Mouse (Mus musculus): ENCODE data around the gene Plin5.
"Not testable (repeated sequence)": the region's sequence is repeated elsewhere in the genome, so short reads cannot be mapped to it uniquely, and the experiment has no call there.

Gene Plin5

DNA sequence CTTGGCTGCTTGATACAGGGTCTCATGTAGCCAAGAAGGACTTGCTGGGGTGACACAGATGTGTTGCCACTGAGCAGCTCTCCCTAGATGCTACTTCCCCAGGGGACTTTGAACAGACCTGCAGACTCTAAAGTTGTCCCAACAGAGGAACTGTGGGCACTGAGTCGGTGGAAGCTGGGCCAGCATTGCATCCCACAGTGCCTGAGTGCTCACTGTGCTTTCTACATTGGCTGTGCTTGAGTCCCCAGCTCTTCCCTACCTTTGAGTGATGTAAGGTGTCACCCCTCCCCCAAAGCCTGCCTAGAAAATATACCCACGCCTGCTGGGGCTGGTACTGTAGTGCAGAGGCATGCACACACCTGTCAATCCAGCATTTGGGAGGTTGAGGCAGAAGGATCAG, 9.7 kb downstream of the Plin5 start:
- no peak for DNase-seq (ENCODE audit: low read depth)

DNA sequence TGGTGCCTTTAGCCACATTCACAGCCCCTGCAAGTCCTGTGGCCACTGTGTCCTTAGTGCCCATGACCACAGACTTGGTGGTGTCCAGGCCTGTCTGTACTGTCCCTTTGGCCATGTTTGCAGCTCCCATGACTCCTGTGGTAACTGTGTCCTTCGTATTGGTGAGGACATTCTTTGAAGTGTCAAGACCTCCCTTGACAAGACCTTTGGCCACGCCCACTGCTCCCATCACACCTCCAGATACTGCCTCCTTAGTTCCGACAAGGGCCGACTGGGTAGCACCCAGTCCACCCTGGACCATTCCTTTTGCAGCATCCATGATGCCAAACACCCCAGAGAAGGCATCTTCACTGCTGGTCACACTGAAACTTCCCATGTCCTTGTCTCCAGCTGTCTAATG, 10.4 kb downstream of the Plin5 start:
- no peak for DNase-seq (ENCODE audit: low read depth)

DNA sequence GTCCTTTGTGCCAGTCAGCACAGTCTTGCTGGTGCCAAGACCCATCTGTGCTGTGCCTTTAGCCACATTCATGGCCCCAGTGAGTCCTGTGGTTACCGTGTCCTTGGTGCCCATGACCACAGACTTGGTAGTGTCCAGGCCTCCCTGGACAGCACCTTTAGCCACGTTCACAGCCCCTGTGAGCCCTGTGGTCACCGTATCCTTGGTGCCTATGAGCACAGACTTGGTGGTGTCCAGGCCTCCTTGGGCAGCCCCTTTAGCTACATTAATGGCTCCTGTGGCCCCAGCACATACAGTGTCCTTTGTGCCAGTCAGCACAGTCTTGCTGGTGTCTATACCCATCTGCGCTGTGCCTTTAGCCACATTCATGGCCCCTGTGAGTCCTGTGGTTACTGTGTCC, 11.0 kb downstream of the Plin5 start:
- not testable (repeated sequence) for DNase-seq (ENCODE audit: low read depth)

DNA sequence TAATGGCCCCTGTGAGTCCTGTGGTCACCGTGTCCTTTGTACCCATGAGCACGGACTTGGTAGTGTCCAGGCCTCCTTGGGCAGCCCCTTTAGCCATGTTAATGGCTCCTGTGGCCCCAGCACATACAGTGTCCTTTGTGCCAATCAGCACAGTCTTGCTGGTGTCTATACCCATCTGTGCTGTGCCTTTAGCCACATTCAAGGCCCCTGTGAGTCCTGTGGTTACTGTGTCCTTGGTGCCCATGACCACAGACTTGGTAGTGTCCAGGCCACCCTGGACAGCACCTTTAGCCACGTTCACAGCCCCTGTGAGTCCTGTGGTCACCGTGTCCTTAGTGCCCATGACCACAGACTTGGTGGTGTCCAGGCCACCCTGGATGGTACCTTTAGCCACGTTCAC, 12.6 kb downstream of the Plin5 start:
- DNase-seq (ENCODE audit: low read depth): not testable (repeated sequence)

DNA sequence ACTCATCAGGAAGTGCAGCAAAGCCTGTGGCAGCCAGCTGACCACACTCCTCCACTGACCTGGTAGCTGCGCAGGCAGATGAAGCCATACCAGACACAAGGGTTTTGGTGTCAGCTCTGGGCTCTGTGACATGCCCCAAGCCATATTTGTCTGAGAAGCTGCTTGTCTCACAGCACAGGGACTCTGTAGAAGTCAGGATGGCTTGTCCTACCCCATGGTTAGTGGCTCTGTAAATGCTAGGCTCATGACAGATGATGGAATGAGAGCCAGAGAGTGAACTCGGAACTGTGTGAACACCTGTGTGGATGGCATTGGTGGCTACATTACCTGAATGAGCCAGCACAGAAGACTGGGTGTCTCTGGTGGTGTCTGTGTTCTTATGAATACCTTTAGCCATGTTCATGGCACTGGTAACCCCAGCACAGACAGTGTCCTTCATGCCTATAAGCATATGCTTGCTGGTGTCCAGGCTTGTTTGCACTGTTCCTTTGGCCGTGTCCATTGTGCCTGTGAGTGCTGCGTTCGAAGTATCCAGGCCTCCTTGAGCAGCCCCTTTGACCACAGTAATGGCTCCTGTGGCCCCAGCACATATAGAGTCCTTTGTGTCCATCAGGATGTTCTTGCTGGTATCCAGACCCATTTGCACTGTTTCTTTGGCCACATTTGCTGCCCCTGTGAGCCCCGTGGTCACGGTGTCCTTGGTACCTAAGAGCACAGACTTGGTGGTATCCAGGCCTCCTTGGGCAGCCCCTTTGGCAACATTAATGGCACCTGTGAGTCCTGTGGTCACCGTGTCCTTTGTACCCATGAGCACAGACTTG, 13.7 kb downstream of the Plin5 start:
- DNase-seq (ENCODE audit: low read depth): no peak

DNA sequence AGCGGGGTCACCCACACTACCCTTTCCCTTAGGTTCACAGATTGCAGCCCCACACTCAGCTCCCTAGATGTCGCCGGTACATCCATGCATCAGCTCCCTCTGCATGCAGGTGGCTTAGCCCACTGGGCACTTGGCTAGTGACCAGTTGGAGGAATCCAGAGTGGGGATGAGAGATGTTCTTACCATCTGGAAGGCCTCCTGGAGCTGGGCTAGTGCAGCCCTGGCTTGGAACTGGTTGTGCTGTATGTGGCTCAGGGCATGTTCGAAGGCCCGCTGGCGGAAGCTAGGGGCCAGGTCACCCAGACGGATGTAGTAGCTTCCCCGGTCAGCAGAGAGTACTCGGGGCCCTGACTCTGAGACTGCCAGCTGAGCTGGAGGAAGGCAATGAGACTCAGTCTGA, 14.5 kb downstream of the Plin5 start:
- DNase-seq (ENCODE audit: low read depth): no peak

DNA sequence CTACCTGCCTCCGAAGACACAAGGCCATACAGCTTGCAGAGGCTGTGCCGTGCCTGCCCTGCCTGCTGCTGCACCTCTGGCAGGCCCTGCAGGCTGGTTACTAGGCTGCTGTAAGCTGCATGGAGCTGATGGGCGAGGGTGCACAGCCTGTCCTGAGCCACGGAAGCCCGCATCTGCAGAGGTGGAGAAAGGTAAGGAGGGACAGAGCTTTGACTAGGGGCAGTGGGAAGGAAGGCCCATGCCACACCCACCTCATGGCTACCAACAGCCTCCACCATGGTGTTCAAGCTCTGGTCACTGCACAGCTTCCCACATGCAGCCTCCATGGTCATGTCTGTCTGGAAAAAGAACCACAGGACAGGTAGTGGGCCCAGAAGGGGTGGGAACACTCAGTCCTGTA, 15.2 kb downstream of the Plin5 start:
- DNase-seq (ENCODE audit: low read depth): no peak

DNA sequence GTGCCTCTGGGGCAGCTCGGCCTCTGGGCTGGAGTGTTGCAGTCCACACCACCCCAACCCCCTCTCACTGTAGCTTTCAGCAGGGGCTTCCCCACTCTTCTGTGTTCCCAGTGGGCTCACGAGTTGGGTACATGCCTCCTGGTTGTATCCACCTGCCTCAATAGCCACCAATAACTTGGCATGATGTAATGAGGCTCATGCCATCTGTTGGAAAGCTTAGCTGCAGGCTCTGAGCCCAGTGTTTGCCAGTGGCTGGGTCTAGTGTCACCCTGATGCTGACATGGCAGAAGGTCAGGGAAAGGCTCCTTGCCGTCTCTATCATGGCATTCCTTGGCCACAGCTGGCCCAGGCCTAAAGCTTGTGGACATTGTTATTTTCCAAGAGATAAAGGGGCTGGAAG, 16.6 kb downstream of the Plin5 start:
- DNase-seq (ENCODE audit: low read depth): no peak

DNA sequence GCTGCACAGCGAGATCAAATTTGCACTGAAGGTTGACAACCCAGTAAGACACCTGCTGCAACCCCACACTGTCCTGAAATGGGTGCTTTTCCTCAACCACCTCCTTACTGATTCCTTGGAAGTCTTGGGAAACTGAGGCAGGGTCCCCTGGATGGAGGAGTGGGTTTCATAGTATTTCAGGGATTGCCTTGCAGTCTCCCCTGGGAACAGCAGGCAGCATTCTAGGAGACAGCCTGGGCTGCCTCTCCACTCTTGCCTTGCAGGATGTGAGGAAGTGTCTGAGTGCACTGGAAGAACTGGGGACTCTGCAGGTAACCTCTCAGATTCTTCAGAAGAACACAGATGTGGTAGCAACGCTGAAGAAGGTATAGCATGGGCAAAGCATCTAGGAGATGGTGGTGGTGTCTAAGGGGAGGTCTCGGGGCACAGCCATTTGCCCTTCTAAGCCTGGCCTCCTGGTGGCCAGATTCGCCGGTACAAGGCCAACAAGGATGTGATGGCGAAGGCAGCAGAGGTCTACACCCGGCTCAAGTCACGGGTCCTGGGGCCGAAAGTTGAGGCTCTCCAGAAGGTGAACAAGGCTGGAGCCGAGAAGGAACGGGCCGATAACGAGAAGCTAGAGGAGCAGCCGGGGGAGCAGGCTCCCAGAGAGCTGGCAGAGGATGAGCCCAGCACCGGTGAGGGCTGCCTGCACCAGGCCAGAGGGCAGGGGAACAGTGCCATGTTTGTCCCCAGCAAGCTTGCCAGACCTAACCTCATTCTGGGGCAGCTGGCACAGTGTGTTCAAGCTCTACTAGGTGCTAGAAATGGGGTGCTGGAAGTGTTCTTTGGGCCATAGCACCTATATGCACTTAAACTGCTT, 18.5 kb downstream of the Plin5 start:
- no peak for DNase-seq (ENCODE audit: low read depth)

DNA sequence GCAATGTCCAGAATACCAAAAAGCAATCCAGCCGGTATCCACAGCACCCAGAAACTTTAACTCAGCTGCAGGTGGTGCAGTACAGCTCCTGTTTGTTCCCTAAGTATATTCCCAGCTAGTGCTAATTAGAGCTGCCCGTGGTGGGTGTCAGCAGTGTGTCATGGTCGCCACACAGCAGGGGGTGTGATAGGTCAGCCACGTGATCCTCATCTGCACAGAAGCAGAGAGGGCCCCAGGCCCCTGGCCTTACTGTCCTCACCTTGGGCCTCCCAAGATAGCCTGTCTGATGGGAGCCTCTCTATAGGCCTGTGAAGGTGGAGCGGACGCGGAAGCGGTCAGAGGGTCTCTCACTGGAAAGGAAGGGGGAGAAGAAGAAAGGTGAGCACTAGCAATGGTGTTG, 19.2 kb downstream of the Plin5 start:
- DNase-seq (ENCODE audit: low read depth): no peak

DNA sequence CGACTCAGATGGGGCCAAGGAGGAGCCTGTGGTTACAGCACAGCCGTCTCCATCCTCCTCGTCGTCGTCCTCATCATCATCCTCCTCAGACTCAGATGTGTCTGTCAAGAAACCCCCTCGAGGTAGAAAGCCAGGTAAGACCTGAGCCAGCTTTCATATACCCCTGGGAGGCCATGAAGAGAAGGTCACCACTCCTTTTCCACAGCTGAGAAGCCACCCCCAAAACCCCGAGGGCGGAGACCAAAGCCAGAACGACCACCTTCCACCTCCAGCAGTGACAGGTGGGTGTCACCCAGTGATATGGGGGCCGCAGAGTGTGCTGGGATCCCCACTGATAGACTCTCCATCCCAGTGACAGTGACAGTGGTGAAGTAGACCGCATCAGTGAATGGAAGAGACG, 20.5 kb downstream of the Plin5 start:
- DNase-seq (ENCODE audit: low read depth): no peak

DNA sequence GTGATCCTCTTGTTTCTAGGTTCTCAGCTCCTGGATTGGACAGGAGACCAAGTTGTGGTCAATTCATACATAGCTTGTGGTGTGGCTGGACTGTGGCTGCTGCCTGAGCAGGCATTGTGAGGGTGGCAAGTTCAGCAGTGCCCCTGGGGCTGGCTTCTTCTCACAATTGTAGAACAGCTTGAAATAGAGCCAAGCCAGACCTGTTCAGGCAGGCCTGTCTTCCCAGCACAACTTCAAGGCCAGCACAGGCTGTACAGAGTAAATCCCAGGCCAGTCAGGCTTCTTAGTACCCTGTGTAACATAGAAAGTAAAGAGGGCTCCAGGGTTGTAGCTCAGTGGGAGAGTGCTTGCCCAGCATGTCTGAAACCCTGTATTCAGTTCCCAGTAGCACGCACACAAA, 24.6 kb downstream of the Plin5 start:
- DNase-seq (ENCODE audit: low read depth): no peak

DNA sequence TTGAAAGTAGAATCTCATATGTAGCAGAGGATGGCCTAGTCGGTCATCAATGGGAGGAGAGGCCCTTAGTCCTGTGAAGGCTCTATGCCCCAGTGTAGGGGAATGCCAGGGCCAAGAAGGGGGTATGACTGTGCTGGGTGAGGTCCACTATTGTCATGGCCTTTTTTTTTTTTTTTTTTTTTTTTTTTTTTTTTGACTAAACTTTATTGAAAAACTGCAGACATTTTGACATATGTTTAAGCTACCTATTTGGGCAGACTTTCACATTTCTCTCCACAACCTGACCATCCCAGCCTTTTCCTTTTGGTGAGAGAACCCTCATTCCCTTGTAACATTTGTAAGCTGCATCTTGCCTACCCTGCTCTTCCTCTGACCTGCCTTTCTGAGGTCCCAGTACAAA, 25.1 kb downstream of the Plin5 start:
- no peak for DNase-seq (ENCODE audit: low read depth)

DNA sequence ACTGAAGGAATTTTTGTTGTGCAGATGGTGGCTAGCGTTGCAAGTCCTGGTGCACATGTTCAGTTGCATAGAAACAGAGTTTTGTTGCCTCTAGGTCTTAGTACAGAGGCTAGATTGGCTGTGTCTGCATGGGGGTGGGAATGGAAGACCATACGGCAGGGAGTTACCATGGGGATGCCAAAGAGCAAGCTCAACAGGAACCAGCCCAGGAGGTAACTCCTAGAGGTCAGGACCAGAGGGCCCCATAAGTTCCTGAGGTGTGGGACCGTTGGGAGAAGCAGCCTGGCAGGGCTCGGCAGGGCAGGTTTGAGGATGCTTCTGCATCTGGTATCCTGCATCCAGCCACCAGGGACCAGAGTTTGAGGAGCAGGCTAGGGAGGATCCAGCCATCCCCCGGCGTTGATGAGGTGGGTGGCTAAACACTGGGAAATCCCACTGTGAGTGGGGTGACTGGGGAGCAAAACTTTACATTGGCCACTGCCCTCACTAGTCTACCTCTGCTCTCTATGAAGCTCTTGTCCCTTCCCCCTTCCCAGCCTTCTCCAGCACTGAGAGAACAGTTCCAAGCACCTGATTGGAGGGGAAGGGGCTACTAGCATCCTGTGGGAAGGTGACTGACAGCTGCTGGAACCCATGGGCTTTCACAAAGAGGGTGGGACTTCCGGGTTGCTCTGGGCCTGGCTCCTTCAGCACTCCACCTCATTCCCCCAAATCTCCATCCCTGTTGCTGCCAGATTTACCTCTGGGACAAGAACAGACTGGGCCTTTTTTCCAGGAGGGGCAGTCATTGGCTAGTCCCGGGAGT, 36.4 kb downstream of the Plin5 start:
- peak; percentile 81 for DNase-seq (ENCODE audit: low read depth)

DNA sequence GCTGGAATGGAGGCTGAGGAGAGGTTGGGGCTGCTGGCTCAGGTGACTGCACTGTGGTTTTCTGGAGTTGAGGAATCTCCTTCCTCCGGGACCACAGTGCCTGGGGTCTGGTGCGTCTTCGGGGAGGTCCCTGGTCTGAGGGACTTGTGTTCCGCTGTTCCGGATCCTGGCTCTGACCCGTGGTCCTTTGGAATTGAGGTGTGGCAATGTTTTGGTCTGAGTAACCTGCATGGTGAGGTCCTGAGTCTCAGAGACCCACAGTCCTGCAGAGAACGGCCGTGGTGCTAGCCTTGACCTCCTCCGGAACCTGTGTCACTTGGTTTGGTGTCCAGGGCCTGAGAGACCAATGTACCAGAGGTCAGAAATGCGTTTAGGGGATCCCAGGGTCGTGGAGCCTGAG, 37.5 kb downstream of the Plin5 start:
- DNase-seq (ENCODE audit: low read depth): no peak

DNA sequence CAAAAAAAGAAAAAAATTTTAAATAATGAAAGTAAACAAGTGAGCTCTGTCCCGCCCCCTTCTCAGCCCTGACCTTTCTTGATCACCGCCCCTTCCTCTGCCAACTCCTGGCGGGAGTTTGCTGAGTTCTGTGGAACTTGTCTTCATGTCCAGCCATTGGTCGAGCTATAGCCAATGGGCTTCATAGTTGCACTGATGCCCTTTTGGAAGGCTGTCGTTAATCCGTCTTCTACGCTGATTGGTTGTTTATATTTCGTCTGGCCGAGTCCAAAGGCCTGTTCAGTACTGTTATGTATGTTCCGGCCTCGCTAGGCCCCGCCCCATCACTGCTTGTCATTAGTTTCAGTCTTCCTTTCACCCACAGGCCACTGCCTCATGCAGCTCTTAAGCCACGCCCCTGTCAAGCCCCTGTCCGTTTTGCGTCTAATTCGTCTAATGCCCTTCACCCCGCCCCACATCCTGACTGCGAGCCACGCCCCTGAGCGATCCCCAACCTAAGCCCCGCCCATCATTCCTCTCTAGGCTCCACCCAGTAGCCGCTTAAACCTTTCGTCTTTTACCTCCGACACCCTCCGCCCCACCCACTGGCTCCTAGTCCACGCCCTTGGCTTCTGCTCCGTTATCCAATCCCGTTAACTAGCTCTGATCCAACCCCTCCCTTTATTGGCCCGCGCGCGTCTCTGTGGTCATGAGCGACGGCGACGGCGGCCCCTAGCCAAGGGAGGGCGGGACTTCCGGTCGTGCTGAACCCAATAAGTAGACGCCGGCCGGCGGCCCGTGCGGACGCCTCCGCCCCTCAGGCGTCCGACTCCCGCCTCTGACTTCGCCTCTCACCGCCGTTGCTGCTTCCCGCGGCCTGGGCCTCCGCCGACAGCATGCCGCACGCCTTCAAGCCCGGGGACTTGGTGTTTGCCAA, 38.3 kb downstream of the Plin5 start, which contains the start of gene Hdgfl2:
Gene Hdgfl2, plus strand, starts transcription at position 755 of the 916 bp plus-strand sequence.
- DNase-seq (ENCODE audit: low read depth): peak; percentile 100

DNA sequence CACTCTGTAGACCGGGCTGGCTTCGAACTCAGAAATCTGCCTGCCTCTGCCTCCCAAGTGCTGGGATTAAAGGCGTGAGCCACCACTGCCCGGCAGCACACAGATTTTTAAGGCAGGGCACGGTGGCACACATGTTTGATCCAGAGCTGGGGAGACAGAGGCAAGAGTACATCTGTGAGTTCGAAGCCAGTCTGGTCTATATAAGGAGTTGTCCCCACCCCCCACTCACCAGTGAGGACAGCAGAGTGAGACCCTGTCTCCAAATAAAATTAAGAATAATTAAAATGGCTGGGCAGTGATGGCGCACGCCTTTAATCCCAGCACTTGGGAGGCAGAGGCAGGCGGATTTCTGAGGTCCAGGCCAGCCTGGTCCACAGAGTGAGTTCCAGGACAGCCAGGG, 39.0 kb downstream of the Plin5 start:
- not testable (repeated sequence) for DNase-seq (ENCODE audit: low read depth)

DNA sequence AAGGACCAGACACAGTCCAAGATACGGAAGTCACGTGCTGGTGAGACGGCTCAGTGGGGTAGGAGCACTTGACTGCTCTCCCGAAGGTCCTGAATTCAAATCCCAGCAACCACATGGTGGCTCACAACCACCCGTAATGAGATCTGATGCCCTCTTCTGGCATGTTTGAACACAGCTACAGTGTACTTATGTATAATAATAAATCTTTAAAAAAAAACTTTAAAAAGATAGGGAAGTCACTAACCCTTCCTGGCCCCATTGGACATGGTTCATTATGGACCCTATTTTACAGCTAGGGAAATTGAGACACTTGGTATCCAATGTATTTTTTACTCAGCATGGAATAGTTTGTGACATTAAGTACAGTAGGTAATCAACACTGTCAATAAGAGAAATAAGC, 39.9 kb downstream of the Plin5 start:
- no peak for DNase-seq (ENCODE audit: low read depth)

DNA sequence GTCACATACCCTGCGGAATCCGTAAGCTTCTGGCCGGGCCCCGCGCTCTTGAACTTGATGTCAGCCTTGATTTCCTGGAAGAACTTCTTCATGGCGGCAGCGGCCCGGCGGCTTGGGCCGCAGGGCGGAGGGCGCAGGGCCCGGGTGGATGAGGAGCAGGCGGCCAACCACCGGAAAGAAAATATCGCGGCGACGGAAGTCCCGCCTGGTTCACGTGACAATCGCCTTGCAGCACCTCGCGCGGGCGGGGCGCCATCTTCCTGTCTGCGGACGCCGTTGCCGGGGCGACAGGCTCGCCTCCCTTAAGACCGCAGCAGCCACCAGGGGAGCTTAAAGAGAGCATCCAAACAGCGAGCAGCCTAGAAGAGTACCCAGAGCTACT, 42.6 kb downstream of the Plin5 start, which contains the start of gene Ubxn6:
Gene Ubxn6, minus strand, starts transcription at position 202 of the 382 bp plus-strand sequence.
- DNase-seq (ENCODE audit: low read depth): peak; percentile 98

DNA sequence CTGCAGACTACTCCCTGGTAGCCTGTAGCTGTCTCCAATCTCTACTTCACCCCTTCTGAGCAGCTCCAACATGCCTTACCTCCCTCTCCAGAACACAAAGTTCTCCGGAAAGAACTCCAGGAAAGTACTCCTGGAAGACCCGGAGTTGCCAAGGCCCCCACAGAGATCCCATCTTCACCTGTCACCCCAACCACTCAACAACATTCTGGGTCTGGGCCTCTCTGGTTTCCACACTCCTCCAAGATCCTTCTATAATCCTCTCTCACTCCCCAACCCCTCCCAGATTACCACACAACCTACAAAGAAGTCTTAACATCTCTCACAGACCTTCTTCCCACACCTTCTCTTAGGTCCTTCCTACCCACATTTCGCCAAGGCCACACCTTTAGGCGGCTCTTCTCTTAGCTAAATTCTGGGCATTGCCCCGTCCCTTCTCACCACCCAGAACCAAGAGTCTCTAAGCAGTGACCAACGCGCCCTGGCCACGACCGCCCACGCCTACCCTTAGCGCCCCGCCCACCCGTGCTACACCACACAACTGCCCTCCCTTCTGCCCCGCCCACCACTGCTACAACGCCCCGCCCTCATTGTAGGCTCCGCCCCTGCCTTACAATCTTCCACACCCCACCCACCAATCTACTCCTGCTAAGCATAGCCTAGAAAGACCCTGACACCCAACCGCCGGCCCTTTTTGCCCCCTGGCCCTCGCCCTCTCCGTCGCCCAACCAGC, 43.1 kb downstream of the Plin5 start:
- peak; percentile 94 for DNase-seq (ENCODE audit: low read depth)

DNA sequence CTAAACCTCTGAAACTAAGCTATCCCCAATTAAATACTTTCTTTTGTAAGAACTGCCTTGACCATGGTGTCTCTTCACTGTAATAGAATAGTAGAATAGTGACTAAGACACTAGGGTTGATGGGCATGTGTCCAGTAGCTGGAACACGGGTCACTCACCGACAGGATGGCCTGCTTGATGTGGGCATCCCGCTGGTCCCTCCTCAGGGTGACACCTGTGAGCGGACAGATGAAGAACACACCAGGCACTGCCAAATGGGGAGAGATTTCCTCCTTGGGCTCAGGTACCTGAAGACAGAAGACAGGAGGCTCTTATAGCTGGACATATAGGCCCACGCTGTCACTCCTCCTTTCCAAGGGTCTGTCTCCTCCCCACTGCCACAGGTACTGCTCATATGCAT, 45.2 kb downstream of the Plin5 start:
- no peak for DNase-seq (ENCODE audit: low read depth)
